ENCODE assay signal across 9 mouse cellular contexts in genomic region chr2:166945456-166945855, GRCm38 (mm10). TPM values are rescaled to one million over a fixed set of nuclear protein-coding genes. Genes with fewer than 3 reads are reported as not detected.
DNase-seq lines count a peak whose midpoint lies in the region; ATAC-seq lines count a peak whose summit lies in the region.
"Had no signal": no experiment of that assay in that cellular context is flagged by ENCODE, and none has a peak within 500 bp of the region (broad histone marks: within the 10 kb centered on the region; RNA-seq: fewer than 3 reads in every experiment).

No protein-coding gene starts in this region.

- no peaks in the 10 kb centered on the region for H3K9me3 ChIP-seq in kidney, embryonic 14.5 days (ENCODE audit: control insufficient read depth, low read length)
- no peaks in the 10 kb centered on the region for H3K9me3 ChIP-seq in embryonic facial prominence, embryonic 10.5 days
- H3K9me3 ChIP-seq: megakaryocyte, embryonic 14.5 days had no signal

- no peaks in the 10 kb centered on the region for H3K4me1 ChIP-seq in kidney, embryonic 14.5 days (ENCODE audit: control insufficient read depth, insufficient read depth, low read length)
- no peaks in the 10 kb centered on the region for H3K4me1 ChIP-seq in embryonic facial prominence, embryonic 10.5 days

- H3K36me3 ChIP-seq in kidney, embryonic 14.5 days (ENCODE audit: control insufficient read depth, insufficient read depth, low read length) = peaks cover 98% of the 10 kb centered on the region
- H3K36me3 ChIP-seq in embryonic facial prominence, embryonic 10.5 days (replicated peaks) = peaks cover 100% of the 10 kb centered on the region

- intact Hi-C loops in gastrocnemius, postnatal 36 days (cut with DNase I) = no loop called here

- H3K27ac ChIP-seq in kidney, embryonic 14.5 days (ENCODE audit: low read depth, low read length) = no peak overlapping the region
- no peak overlapping the region for H3K27ac ChIP-seq in embryonic facial prominence, embryonic 10.5 days (replicated peaks)

- no peak for DNase-seq in kidney, adult 9 months
- peak; percentile 43 for DNase-seq in ES-CJ7 (ENCODE audit: low read depth, low spot score)
- peak; percentile 35 for DNase-seq in embryonic facial prominence, embryonic 10.5 days (ENCODE audit: low spot score)
- peak; percentile 22 for DNase-seq in lung, postnatal 10 days
- DNase-seq in ovary, postnatal 10 days (ENCODE audit: low spot score) = no peak
- DNase-seq in ovary, postnatal 36 days (ENCODE audit: low spot score) = no peak
- no peak for DNase-seq in gastrocnemius, postnatal 36 days

- no peak overlapping the region for H3K9ac ChIP-seq in kidney, embryonic 14.5 days (ENCODE audit: low read depth, low read length)

- H3K27me3 ChIP-seq in kidney, embryonic 14.5 days (ENCODE audit: control insufficient read depth, insufficient read depth, low read length) = no peaks in the 10 kb centered on the region
- H3K27me3 ChIP-seq in embryonic facial prominence, embryonic 10.5 days (replicated peaks; ENCODE audit: low read depth, poor library complexity, severe bottlenecking) = no peaks in the 10 kb centered on the region
- H3K27me3 ChIP-seq: megakaryocyte, embryonic 14.5 days had no signal

- WGBS in kidney, embryonic 14.5 days = 57% methylated on average over 4 of the region's 4 CpGs
- WGBS in embryonic facial prominence, embryonic 10.5 days = 73% methylated on average over 4 of the region's 4 CpGs

- no peak overlapping the region for H3K4me3 ChIP-seq in kidney, embryonic 14.5 days (ENCODE audit: low read length)
- H3K4me3 ChIP-seq in embryonic facial prominence, embryonic 10.5 days = no peak overlapping the region
- H3K4me3 ChIP-seq: megakaryocyte, embryonic 14.5 days had no signal

- ATAC-seq in kidney, embryonic 14.5 days (ENCODE audit: low FRiP score, low TSS enrichment) = peak; percentile 52; the same call in 1 of the 2 replicates

- no peak overlapping the region for H3K4me2 ChIP-seq in kidney, embryonic 14.5 days (replicated peaks; ENCODE audit: low read depth, low read length)

RNA-seq across cellular contexts. Expression of gene Cse1l, which starts 39.6 kb away (rescaled TPM):
- 135 and 187 TPM in 2 replicates for polyA plus RNA-seq in kidney, embryonic 14.5 days (2014; fragmentation: Nextera tagmentation; extraction: Ambion mirVana)
- polyA plus RNA-seq in embryonic facial prominence, embryonic 10.5 days (2016; fragmentation: Nextera tagmentation; extraction: Ambion mirVana) = 213 and 222 TPM in 2 replicates
- total RNA-seq in gastrocnemius, postnatal 36 days (2021) = 10 to 100 TPM; 46.2 to 50.9 TPM

RNA-seq across cellular contexts. Expression of gene Stau1, which starts 50.6 kb away (rescaled TPM):
- 43.2 and 81.7 TPM in 2 replicates for polyA plus RNA-seq in kidney, embryonic 14.5 days (2014; fragmentation: Nextera tagmentation; extraction: Ambion mirVana)
- 96.1 and 96.8 TPM in 2 replicates for polyA plus RNA-seq in embryonic facial prominence, embryonic 10.5 days (2016; fragmentation: Nextera tagmentation; extraction: Ambion mirVana)
- total RNA-seq in gastrocnemius, postnatal 36 days (2021) = 10 to 100 TPM; 30.9 to 33.6 TPM

Comparison
In these comparisons a context has a peak if more than half of its experiments do, and no peak if none do; other contexts are left out.
1. DNase-seq: peak in ES-CJ7 (single experiment), embryonic facial prominence, embryonic 10.5 days (single experiment) and lung, postnatal 10 days (single experiment); none in kidney, adult 9 months (single experiment), ovary, postnatal 10 days (single experiment), ovary, postnatal 36 days (single experiment) and gastrocnemius, postnatal 36 days (0 of 2).